Mouse (Mus musculus) ovary, postnatal 36 days (tissue): Measurements from ENCODE around the gene Art4.

Experiments used
- DNase-seq: peaks from one replicate; pipeline ENCODE4 v3.0.0; 2022; ENCODE audit warnings: low spot score, mixed read lengths

Art4 gene

GRCm38 (mm10) chr6:136827116-136827515 lies 30.4 kb downstream of the Art4 start:
- DNase-seq: no peak

GRCm38 (mm10) chr6:136824987-136825386 lies 32.5 kb downstream of the Art4 start:
- DNase-seq: no peak

- no peak for DNase-seq
Measured at GRCm38 (mm10) chr6:136821086-136821485, 36.4 kb downstream of the Art4 start.

GRCm38 (mm10) chr6:136820381-136820780 lies 37.2 kb downstream of the Art4 start:
- no peak for DNase-seq

GRCm38 (mm10) chr6:136817549-136817948 lies 40.0 kb downstream of the Art4 start:
- DNase-seq: no peak

DNA sequence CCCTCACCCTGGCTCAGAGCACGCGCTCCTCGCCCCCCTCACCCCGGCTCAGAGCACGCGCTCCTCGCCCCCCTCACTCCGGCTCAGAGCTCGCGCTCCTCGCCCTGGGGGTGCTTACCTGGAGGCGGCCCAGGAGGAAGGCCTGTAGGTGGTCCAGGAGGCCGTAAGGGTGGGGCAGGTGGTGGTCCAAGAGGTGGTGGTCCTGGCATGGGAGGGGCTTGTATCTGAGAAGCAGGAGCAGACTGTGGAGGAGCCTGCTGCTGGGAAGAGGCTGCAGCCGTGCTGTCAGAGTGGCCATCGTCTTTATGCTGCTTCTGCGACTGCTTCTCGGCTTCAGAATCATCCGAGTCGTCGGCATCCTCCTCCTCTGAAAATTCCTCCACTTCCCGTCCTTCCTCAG lies 40.7 kb downstream of the Art4 start:
- no peak for DNase-seq

DNA sequence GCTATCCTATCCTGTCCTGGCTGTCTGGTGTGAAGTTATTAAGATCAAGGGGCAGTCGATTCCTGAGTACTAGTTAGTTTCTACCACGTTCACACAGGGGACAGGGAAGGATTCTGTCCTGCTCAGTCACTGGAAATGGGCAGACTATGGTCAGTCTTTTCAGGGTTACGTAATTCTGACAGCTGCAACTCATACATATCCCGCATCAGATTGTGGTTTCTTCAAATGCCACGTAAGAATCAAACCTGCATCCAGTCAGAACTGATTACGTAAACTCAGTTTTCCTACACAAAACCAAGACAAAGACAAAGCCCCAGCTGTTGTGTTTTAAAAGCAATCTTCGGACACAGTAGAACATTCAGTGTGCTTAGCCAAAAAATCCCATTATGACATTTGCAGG lies 42.2 kb downstream of the Art4 start:
- DNase-seq: no peak

GRCm38 (mm10) chr6:136813117-136813516 lies 44.4 kb downstream of the Art4 start:
- no peak for DNase-seq

DNA sequence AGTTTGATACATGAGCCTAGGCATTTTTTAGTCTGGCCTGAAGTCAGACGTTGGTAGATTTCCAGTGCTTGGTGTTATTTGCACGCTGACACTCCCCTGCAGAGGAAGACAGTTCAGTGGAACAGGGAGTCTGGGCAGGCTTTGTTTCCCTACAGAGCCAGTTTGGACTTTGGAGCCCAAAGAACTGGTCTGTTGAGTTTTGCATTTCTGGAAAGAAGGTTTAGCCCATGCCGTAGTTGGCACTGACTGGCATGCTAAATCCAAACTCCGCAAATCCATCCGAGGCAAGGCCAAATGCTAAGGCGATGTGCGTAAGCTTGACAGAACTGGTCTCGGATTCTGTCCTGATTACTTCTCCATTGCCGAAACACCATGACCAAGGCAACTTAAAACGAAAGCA lies 46.3 kb downstream of the Art4 start:
- DNase-seq: no peak

GRCm38 (mm10) chr6:136809673-136810072 lies 47.9 kb downstream of the Art4 start:
- no peak for DNase-seq

- DNase-seq: no peak
Measured at GRCm38 (mm10) chr6:136809077-136809476, 48.5 kb downstream of the Art4 start.

DNA sequence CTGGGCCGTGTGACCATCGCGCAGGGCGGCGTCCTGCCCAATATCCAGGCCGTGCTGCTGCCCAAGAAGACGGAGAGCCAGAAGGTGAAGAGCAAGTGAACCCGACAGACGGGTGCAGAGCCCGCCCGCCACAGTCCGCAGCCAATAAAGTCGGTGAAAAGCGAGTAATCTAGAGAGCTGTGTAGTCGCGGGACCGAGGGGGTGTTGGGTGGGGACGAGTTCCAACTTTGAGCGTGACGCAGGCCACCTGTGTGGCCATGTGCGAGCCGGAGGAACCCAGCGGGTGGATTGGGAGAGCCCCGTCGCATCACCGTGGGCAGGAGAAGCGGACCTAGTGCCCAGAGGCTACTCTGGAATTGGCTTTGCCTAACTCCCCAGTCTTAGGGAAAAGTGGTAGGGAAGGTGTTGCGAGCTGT lies 48.9 kb downstream of the Art4 start:
- DNase-seq: no peak

DNA sequence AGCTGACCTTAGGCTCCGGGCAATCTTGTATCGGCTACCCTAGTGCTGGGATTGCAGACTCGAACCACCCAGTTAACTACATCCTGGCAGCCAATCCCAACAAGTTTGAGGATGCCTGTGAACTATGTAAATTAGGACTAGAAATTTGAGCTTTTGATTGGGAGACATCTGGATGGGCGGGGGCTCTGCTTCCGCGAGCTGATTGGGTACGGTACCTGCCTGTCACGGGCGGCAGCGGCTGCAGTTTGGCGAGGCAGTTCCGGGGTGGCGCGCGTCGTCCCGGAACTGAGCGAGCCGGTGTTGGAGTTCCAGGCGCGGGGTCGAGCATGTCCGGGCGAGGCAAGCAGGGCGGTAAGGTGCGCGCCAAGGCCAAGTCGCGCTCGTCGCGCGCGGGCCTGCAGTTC lies 49.5 kb downstream of the Art4 start, which contains the start of gene H2afj:
Gene H2afj, plus strand, starts transcription at position 231 of the 404 bp plus-strand sequence.
- DNase-seq: peak; percentile 99

DNA sequence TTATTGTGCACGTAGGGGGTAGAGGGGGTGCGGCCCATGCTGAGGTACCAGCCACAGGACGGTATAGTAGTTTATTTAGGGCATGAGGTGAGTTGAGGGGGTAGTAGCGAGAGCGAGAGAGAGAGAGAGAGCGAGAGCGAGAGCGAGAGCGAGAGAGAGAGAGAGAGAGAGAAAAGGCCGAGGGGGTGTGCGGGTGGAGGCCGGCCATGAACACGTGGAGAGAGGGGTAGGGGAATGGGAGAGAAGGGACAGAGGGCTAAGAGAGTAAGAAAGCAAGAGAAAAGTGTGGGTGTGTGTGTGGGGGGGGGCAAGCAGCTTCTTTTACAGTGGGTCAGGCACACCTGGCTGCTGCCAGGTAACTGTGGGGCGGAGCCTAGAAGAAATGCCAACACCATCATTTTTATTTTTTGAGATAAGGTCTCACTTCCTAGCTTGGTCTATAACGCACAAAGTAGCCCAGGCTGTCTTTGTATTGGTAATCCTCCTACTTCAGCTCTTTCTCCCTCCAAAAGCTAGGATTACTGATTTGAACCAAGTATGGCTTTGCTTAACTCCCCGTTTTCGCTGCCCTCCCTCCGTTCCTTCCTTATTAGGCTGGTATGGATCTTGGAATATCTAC lies 50.0 kb downstream of the Art4 start:
- DNase-seq: no peak

DNA sequence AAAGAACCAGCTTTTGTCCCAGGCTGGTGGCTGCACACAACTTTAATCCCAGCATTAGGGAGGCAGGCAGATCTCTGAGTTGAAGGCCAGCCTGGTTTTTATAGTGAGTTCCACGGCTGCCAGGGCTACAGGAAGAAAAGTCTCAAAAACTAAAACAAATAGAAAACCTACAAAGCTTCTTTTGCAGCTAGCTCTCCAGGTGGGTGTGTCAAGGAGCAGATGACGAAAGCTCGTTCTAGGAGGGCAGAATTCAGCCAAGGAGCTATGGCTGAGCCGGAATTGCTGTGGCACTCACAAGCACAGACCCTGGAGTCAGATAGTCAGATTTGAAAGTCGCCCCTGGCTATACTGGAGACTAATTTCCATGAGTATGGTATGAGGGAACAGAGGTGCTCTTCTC lies 50.7 kb downstream of the Art4 start:
- DNase-seq: no peak

GRCm38 (mm10) chr6:136805409-136805775 lies 52.1 kb downstream of the Art4 start:
- no peak for DNase-seq

- DNase-seq: no peak
Measured at GRCm38 (mm10) chr6:136804705-136805408, 52.7 kb downstream of the Art4 start.

DNA sequence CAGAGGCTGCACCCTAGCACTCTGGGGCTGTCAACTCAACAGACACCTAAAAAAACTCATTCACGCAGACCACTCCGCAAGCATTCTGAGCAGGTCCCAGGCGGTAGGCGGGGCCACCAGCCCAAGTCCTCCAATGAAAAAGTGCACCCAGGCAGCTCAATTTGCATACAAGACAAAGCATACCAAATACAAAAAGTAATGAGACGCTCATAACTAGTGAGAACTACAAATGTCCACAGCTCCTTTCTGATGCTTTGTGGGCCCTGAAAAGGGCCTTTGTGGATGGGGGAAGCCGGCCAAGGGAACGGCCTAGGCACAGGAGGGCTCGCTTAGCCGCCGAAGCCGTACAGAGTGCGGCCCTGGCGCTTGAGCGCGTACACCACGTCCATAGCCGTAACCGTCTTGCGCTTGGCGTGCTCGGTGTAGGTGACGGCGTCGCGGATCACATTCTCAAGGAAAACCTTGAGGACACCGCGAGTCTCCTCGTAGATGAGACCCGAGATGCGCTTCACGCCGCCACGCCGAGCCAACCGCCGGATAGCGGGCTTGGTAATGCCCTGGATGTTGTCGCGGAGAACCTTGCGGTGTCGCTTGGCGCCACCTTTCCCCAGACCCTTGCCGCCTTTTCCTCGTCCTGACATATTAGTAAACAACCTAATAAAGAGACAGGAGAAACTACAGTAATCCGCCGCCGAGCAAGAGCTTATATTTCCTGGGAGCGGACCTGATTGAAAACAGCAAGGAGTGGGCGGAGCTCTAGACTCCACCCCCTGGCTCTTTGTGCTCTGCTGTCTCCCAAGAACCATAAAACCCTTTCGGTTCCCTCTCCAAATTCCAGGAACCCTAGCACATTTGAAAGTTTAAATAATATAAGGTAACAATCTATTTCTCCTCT lies 53.5 kb downstream of the Art4 start, which contains the start of gene Hist4h4:
Gene Hist4h4, minus strand, starts transcription at position 677 of the 895 bp plus-strand sequence.
- peak; percentile 96 for DNase-seq

DNA sequence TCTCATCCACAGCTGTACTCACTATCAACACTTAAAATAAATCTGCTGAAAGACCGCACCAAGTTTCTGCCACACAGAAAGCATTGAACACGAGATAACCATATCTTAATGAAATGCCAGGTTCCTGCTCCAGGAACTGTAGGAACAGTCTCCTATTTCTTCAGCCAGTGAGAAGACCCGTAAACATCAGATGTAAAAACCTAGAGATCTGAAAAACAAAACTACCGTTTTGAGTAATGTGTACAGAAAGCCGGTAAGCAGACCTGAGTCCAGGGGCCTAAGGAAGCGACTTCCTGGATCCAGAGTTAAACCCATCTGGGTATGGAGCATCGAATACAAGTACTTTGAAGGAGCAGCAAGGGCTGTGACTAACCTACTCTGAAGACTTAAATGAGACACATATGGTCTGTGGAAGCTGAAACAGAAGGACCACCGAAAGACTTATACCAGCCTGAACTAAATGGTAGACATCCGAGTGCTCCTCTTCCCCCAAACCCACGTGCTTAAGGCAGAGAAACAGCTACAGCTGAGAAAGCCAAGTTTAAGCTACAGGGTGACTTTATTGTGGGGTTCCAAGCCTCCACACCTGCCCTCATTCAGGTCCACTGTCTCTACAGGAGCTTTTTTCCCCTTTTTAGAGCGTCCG lies 54.3 kb downstream of the Art4 start:
- DNase-seq: no peak

GRCm38 (mm10) chr6:136801274-136801673 lies 56.3 kb downstream of the Art4 start:
- DNase-seq: no peak

DNA sequence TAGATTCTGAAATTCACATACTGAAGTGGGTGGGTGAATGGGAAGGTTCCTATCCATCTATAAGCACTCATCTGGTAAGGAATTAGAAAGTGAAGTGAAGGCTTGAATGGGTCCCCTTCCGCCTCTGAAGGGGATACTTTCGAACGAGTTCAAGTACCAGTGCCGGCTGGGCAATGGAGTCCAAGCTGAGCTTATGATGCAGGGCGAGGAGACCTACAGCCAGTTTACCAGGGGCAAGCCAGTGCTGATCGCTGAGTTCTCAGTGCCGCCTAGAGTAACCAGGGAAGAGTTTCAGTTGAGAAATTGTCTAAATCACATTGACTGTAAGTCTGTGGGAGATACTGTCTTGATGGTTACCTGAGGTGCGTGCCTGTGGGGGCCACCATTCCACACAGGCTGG lies 56.8 kb downstream of the Art4 start:
- no peak for DNase-seq
